ENCODE assay signal across 7 mouse cellular contexts in the genomic region with DNA sequence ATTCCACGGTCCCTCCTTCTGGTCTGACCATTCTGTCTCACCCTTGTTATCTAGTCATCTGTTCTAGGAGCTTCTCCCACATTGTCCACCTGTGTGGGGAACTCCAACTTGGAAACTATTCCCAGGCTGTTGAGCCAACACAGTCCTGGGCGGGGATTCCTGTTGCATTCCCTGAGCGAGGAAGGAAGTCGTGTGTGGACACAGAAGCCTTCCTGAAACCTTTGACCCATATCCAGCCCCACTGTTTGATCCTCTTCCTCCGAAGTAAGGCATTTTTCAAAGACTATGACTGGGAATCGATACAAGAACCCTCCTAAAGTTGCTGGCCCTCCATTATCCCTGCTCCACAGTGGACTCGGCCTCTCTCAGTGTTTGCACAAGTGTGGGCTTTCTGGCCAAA.
DNase-seq lines count a peak whose midpoint lies in the region; ATAC-seq lines count a peak whose summit lies in the region.

No protein-coding gene starts in this region.

- no peaks in the 10 kb centered on the region for H3K9me3 ChIP-seq in embryonic facial prominence, embryonic 15.5 days (replicated peaks)

- H3K4me3 ChIP-seq in embryonic facial prominence, embryonic 15.5 days (replicated peaks), result no peak overlapping the region

- ATAC-seq in embryonic facial prominence, embryonic 15.5 days (ENCODE audit: insufficient number of reproducible peaks, low FRiP score, low TSS enrichment, low read depth), result no peak

- 65% methylated on average over 7 of the region's 7 CpGs for WGBS in embryonic facial prominence, embryonic 15.5 days

- H3K4me2 ChIP-seq in embryonic facial prominence, embryonic 15.5 days (replicated peaks), result no peak overlapping the region

- H3K27me3 ChIP-seq in embryonic facial prominence, embryonic 15.5 days, result no peaks in the 10 kb centered on the region

- H3K4me1 ChIP-seq in embryonic facial prominence, embryonic 15.5 days, result peaks cover 15% of the 10 kb centered on the region

- peak; percentile 78 to 86 for DNase-seq in heart, adult 9 months (ENCODE audit: low spot score in 2 of 2)
- DNase-seq in kidney, adult 8-10 months, result peak; percentile 42 to 45
- peak; percentile 73 for DNase-seq in lung, postnatal 10 days
- DNase-seq in right cerebral cortex, postnatal 4 days, result no peak
- no peak for DNase-seq in left cerebral cortex, adult 18-20 months (ENCODE audit: low spot score in 2 of 2)
- no peak for DNase-seq in right cerebral cortex, postnatal 25 days

- no peaks in the 10 kb centered on the region for H3K36me3 ChIP-seq in embryonic facial prominence, embryonic 15.5 days

- H3K9ac ChIP-seq in embryonic facial prominence, embryonic 15.5 days, result no peak overlapping the region

- peak overlapping the region; percentile 75 for H3K27ac ChIP-seq in embryonic facial prominence, embryonic 15.5 days (replicated peaks)

Comparison
In these comparisons a context has a peak if more than half of its experiments do, and no peak if none do; other contexts are left out.
1. DNase-seq: peak in heart, adult 9 months (2 of 2), kidney, adult 8-10 months (2 of 2) and lung, postnatal 10 days (single experiment); none in right cerebral cortex, postnatal 4 days (single experiment), left cerebral cortex, adult 18-20 months (0 of 2) and right cerebral cortex, postnatal 25 days (single experiment).